Mouse (Mus musculus): ENCODE data around the gene Nr0b2. TPM values are rescaled to one million over a fixed set of nuclear protein-coding genes. Genes with fewer than 3 reads are reported as not detected.
A peak's percentile ranks its signal among the peaks of the same experiment; 100 is the strongest.

Gene Nr0b2
- polyA plus RNA-seq, 1 experiment, result 1.5 TPM

GRCm38 (mm10) chr4:133601721-133602218 lies 48.6 kb downstream of the Nr0b2 start, which contains the start of gene Sfn:
Sfn (minus strand) TSS chr4:133602168.
- DNase-seq (ENCODE audit: low read depth, low spot score), result peak; percentile 93
- WGBS, result 1% methylated on average over 16 of the region's 16 CpGs

GRCm38 (mm10) chr4:133603056-133603455 lies 49.9 kb downstream of the Nr0b2 start:
- WGBS, result 90% methylated on average over 5 of the region's 5 CpGs
- no peak for DNase-seq (ENCODE audit: low read depth, low spot score)

DNA sequence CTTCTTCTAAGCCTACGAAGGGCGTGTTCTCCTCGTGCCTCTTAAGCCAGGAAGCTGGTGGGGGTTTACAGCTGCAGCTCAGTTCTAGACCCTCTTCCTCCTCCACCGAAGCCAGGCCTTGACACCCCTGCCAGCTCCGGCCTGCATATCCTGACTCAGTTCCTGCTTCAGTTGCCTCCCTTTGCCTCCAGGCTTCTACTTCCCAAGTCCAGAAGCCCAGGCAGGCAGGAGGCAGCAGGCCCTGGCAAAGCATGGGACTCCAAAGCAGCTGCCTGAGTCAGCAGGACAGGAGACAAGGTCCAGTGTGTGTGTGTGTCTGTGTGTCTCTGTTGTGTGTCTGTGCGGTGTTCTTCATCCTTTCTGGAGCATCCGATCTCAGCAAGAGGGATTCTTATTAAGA lies 51.0 kb downstream of the Nr0b2 start:
- DNase-seq (ENCODE audit: low read depth, low spot score), result no peak
- 77% methylated on average over 7 of the region's 7 CpGs for WGBS

DNA sequence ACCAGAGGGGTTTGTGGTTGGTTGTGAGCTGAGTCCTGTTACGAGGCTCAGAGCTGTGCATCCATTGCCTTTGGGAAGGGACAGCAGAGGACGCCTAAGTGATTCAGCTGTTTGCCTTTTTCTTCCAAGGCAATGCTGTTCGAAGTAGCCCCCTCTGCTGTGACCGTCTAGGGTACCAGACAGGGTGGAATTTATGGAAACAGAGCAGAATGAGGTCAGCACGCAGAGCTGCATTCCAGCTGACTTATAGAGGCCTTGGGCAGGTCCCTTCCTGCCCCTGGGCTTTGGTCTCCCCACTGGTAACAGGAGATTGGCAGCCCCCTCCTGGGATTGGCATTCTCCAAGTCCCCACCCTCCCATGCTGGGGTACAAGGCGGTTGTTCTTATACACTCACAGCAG lies 51.7 kb downstream of the Nr0b2 start:
- no peak for DNase-seq (ENCODE audit: low read depth, low spot score)
- WGBS, result 88% methylated on average over 6 of the region's 6 CpGs

GRCm38 (mm10) chr4:133605330-133605729 lies 52.2 kb downstream of the Nr0b2 start:
- no peak for DNase-seq (ENCODE audit: low read depth, low spot score)
- 59% methylated on average over 9 of the region's 9 CpGs for WGBS

Other genes with a start within 250 kb of the Nr0b2 start
- gene Wdtc1, start 199.9 kb upstream of the Nr0b2 start, polyA plus RNA-seq (2012; rRNA removed), result 41.7 and 51.0 TPM in 2 replicates
- 32.5 and 42.8 TPM in 2 replicates for gene Slc9a1, start 183.7 kb upstream of the Nr0b2 start, polyA plus RNA-seq (2012; rRNA removed)
- gene Tent5b, start 73.2 kb upstream of the Nr0b2 start, polyA plus RNA-seq (2012; rRNA removed), result 5.1 and 5.2 TPM in 2 replicates
- gene Trnp1, start 54.8 kb upstream of the Nr0b2 start, polyA plus RNA-seq (2012; rRNA removed), result 6.5 and 7.9 TPM in 2 replicates
- 38.0 and 38.5 TPM in 2 replicates for gene Kdf1, start 34.4 kb upstream of the Nr0b2 start, polyA plus RNA-seq (2012; rRNA removed)
- gene Nudc, start 7.4 kb upstream of the Nr0b2 start, polyA plus RNA-seq (2012; rRNA removed), result 34.0 and 34.5 TPM in 2 replicates
- gene Gpatch3, start 21.4 kb downstream of the Nr0b2 start, polyA plus RNA-seq (2012; rRNA removed), result 4.8 and 5.0 TPM in 2 replicates
- 36.7 and 41.4 TPM in 2 replicates for gene Gpn2, start 31.0 kb downstream of the Nr0b2 start, polyA plus RNA-seq (2012; rRNA removed)
- gene Sfn, start 48.8 kb downstream of the Nr0b2 start, polyA plus RNA-seq (2012; rRNA removed), result 211 and 298 TPM in 2 replicates
- gene Zdhhc18, start 96.8 kb downstream of the Nr0b2 start, polyA plus RNA-seq (2012; rRNA removed), result 27.3 and 35.7 TPM in 2 replicates
- 11.2 and 11.7 TPM in 2 replicates for gene Pigv, start 119.3 kb downstream of the Nr0b2 start, polyA plus RNA-seq (2012; rRNA removed)
- gene Arid1a, start 203.4 kb downstream of the Nr0b2 start, polyA plus RNA-seq (2012; rRNA removed), result 25.2 and 39.5 TPM in 2 replicates